Mouse (Mus musculus): ENCODE results near the gene Olfr113. TPM values are rescaled to one million over a fixed set of nuclear protein-coding genes. Genes with fewer than 3 reads are reported as not detected.

The Olfr113 gene
- polyA plus RNA-seq (2012; rRNA removed) = not detected in 2 replicates

GRCm38 (mm10) chr17:37577563-37577962 lies at the start of gene Olfr113:
Gene Olfr113, minus strand, starts transcription at chr17:37577663.

GRCm38 (mm10) chr17:37627009-37627408 lies 49.5 kb upstream of the Olfr113 start, which contains the start of the genes Olfr115 and Olfr116:
Gene Olfr115, minus strand, starts transcription at chr17:37627109.
Gene Olfr116, minus strand, starts transcription at chr17:37627199.

GRCm38 (mm10) chr17:37592643-37593042 lies 15.2 kb upstream of the Olfr113 start, which contains the start of gene Olfr114:
Gene Olfr114, minus strand, starts transcription at chr17:37592743.

GRCm38 (mm10) chr17:37569351-37569750 lies 8.1 kb downstream of the Olfr113 start, which contains the start of gene Olfr112:
Gene Olfr112, minus strand, starts transcription at chr17:37569451.

Other genes with a start within 250 kb of the Olfr113 start
- gene Olfr103, start 238.0 kb downstream of the Olfr113 start, polyA plus RNA-seq (2012; rRNA removed) = not detected in 2 replicates
- not detected in 2 replicates for gene Olfr104-ps, start 218.1 kb downstream of the Olfr113 start, polyA plus RNA-seq (2012; rRNA removed)
- not detected in 2 replicates for gene Olfr105-ps, start 198.6 kb downstream of the Olfr113 start, polyA plus RNA-seq (2012; rRNA removed)
- not detected in 2 replicates for gene Olfr106-ps, start 187.3 kb downstream of the Olfr113 start, polyA plus RNA-seq (2012; rRNA removed)
- not detected in 2 replicates for gene Olfr107, start 178.4 kb downstream of the Olfr113 start, polyA plus RNA-seq (2012; rRNA removed)
- gene Olfr108, start 132.2 kb downstream of the Olfr113 start, polyA plus RNA-seq (2012; rRNA removed) = not detected in 2 replicates
- gene Olfr109, start 118.7 kb downstream of the Olfr113 start, polyA plus RNA-seq (2012; rRNA removed) = not detected in 2 replicates
- 0.06 TPM in 1 of 2 replicates, not detected in the other for gene H2-M2, start 94.1 kb downstream of the Olfr113 start, polyA plus RNA-seq (2012; rRNA removed)
- gene Olfr110, start 85.2 kb downstream of the Olfr113 start, polyA plus RNA-seq (2012; rRNA removed) = 0.02 TPM in 1 of 2 replicates, not detected in the other
- gene Olfr111, start 69.6 kb downstream of the Olfr113 start, polyA plus RNA-seq (2012; rRNA removed) = 0.03 and 0.04 TPM in 2 replicates
- gene Olfr112, start 8.2 kb downstream of the Olfr113 start, polyA plus RNA-seq (2012; rRNA removed) = not detected in 2 replicates
- gene Olfr114, start 15.1 kb upstream of the Olfr113 start, polyA plus RNA-seq (2012; rRNA removed) = not detected in 2 replicates
- not detected in 2 replicates for gene Olfr115, start 49.4 kb upstream of the Olfr113 start, polyA plus RNA-seq (2012; rRNA removed)
- gene Olfr116, start 49.5 kb upstream of the Olfr113 start, polyA plus RNA-seq (2012; rRNA removed) = not detected in 2 replicates
- not detected in 2 replicates for gene Olfr117, start 86.1 kb upstream of the Olfr113 start, polyA plus RNA-seq (2012; rRNA removed)
- not detected in 2 replicates for gene Olfr118, start 89.3 kb upstream of the Olfr113 start, polyA plus RNA-seq (2012; rRNA removed)
- gene Olfr119, start 118.9 kb upstream of the Olfr113 start, polyA plus RNA-seq (2012; rRNA removed) = not detected in 2 replicates
- not detected in 2 replicates for gene Olfr120, start 144.1 kb upstream of the Olfr113 start, polyA plus RNA-seq (2012; rRNA removed)
- not detected in 2 replicates for gene Olfr121, start 171.2 kb upstream of the Olfr113 start, polyA plus RNA-seq (2012; rRNA removed)
- gene Olfr122, start 190.9 kb upstream of the Olfr113 start, polyA plus RNA-seq (2012; rRNA removed) = not detected in 2 replicates
- not detected in 2 replicates for gene Olfr123, start 215.9 kb upstream of the Olfr113 start, polyA plus RNA-seq (2012; rRNA removed)
- not detected in 2 replicates for gene Olfr124, start 222.2 kb upstream of the Olfr113 start, polyA plus RNA-seq (2012; rRNA removed)

Data from liver, embryonic 18 days (tissue).